Mouse (Mus musculus): Measurements from ENCODE around the gene Sh3bp5l.
"Not testable (repeated sequence)": the region's sequence is repeated elsewhere in the genome, so short reads cannot be mapped to it uniquely, and the experiment has no call there.

Sh3bp5l gene

DNA sequence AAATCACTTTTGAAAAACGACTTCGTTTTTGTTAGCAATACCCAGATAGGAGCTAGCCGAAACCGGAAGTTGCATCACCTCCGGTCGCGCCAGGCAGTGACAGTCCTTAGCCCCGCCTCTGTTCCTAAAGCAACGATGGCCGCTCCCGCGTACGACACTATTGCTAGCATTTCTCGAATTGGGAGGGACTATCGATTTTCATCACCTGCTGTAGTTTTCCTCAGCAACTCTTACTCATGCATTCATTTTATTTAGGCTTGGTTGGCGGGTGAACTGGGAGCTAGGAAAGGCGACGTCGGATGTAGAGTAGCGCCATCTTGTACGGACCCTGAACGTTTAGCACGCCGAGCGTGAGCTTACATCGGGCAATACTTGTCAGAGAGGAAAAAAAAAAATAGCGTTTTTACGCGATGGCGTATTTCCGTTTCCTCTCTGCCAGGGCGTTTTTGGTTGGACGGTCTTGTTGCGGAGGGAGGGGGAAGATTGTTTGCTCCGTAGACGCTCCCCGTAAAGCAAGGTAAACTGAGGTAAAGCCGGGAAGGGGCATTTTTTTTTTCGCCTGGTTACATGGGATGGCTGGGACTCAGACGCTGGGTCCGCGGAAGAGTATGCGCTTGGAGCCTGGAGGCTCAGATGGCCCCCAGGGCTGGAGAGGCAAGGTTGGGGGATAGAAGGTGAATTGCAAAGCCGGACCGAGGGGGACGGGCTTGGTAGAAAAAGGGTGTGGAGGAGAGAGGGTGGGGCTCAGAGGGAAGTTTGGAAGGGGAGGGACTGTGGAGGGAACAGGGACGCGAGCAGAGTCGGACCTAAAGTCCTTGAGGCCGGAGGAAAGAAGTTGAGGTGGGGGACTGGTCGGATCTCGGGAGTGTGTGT lies at the start of gene Sh3bp5l, which contains the start of gene Zfp672:
TSS of gene Sh3bp5l (plus strand) at position 449 of the 873 bp plus-strand sequence.
TSS of gene Zfp672 (minus strand) at position 64 of the 873 bp plus-strand sequence.
- peak; percentile 87 for DNase-seq (ENCODE audit: low read depth, low spot score)

DNA sequence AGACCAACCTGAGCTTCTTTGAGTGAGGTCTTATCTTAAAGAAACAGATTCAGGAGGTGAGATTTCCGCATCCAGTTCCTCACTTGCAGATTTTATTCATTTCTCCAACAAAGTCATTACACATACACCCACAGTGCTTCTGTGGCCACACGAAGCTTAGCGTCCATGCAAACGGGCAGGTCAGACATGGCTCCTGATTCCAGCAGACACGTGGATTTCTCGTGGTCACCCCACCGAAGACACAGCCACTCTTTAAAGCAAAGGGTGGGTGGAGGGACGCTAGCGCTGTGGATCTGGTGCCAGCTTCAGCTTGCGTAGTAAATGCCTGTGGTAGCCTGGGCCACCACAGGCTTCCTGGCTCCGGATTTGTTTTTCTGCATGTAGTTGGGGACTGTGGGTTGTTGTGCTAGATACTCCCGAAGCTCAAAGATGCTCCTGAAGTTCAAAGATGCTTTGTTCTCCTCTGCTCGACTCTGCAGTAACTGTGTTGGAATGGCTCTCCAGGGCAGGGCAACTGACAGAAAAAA lies 48.5 kb upstream of the Sh3bp5l start:
- DNase-seq (ENCODE audit: low read depth, low spot score), result no peak

DNA sequence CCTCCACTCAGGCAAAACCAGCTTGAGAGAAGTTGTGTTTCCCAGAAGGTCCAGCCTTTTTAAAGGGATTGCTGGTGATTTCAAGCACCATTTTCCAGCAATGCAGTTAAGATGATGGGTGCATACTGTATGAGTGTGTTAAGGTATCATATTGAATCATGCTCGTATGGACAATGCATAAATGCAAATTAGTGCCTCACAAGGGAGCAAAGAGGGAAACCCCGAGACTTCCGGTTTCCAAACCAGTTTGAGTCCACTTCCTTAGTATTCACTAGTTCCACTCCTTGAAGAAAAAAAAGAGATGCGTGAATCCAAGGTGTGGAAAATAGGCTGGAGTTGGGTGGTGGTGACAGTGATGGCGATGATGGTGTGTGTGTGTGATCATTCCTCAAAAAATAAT lies 48.0 kb upstream of the Sh3bp5l start:
- no peak for DNase-seq (ENCODE audit: low read depth, low spot score)

DNA sequence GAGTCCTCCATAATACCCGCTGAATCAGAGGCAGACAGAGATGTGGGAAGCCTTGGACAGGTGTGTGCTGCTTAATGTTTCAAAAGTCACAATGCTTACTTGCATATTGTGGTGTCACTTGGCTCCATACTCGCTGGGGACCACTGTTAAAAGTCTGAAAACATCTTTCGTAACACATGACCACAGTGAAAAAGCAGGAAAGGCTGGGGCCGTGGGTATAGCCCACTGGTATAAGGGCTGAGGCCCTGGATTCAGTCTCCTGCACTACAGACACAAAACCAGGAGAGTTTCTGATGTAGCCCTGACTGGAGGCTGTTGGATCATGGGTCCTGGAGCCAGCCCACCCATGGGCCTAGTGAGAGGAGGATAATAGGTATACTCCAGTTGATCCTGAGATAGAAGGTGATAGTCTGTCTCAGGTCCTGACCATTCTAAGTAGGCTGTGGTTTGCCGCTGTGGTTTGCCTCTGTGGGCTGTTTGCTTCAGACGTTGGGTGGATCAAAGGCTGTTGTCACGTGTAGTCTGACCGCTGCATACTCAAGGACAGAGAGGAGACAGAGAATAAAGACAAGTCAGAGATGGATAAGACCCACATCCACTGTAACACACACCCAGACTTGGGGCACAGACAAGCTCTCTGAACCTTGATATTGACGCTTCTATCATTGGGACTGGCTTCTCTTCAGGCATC lies 40.4 kb upstream of the Sh3bp5l start:
- no peak for DNase-seq (ENCODE audit: low read depth, low spot score)

DNA sequence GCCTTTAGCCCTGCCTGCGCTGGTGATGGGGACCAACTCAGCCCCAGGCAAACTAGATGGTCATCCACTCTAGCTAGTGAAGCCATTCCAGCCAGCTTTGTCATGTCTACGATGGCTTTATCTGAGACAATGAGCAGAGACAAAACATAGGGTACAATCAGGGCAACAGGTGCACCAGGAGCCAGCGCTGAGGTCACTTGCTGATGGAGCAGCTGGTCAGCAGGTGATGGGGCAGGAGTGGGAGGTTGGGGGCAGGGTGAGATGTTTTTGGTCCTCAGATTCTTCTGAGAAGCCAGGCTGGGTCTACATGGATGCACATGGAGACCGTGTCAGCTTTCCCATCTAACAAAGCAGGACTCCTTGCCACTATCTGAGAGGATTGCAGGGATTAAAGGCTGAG lies 39.7 kb upstream of the Sh3bp5l start:
- DNase-seq (ENCODE audit: low read depth, low spot score), result no peak

DNA sequence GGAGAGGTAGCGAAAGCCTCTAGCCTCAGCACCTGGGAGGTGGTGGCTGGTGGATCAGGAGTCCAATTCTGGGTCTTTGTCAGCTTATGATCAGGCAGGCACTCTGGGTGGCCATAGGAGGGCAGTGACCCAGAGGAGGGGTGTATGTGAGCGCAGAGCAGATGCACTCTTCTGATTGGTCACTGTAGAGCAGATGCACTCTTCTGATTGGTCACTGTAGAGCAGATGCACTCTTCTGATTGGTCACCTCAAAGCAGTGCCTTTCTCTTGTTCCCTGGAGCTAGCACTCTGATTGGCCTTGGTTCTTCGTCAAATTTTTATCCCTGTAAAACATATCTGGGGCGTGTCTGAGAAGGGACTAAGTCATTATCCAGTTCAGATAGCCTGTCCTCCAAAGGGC lies 37.7 kb upstream of the Sh3bp5l start:
- no peak for DNase-seq (ENCODE audit: low read depth, low spot score)

DNA sequence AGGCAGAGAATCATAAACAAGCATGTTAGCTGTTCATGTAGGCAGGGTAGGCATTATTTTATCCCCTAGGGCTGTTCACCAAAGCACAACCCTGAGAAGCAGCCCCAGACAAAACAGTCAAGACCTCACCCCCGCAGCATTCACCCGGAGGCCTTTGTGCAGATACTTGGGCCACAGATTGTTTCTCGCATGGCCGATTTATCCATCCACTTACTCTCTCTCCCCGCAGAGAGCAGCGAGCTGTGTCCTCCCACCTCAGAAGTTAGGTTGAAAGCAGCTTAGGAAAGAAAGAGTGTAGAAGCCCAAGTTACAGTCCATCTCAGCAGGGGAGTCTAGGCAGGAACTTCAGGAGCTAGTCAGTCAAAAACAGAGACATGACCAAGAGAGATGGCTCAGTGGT lies 33.1 kb upstream of the Sh3bp5l start:
- DNase-seq (ENCODE audit: low read depth, low spot score), result no peak

DNA sequence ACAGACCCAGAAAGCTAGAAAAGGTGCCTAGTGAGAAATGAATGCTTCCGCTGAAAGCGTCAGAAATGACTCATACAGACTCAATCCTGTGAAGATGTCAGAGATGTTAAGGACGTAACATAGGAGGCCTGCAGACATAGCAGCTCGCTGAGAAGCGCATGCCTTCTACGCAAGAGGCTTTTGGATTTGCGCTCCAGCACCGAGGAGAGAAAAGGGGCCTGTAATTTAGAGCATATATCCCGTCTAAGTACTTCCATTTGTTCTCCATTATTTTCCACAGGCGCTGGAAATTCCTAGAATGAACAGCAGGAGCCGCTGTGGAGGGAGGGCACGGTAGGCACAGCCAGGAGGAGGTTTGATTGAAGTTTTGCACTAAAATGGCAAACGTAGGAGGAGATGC lies 29.5 kb upstream of the Sh3bp5l start:
- peak; percentile 53 for DNase-seq (ENCODE audit: low read depth, low spot score)

DNA sequence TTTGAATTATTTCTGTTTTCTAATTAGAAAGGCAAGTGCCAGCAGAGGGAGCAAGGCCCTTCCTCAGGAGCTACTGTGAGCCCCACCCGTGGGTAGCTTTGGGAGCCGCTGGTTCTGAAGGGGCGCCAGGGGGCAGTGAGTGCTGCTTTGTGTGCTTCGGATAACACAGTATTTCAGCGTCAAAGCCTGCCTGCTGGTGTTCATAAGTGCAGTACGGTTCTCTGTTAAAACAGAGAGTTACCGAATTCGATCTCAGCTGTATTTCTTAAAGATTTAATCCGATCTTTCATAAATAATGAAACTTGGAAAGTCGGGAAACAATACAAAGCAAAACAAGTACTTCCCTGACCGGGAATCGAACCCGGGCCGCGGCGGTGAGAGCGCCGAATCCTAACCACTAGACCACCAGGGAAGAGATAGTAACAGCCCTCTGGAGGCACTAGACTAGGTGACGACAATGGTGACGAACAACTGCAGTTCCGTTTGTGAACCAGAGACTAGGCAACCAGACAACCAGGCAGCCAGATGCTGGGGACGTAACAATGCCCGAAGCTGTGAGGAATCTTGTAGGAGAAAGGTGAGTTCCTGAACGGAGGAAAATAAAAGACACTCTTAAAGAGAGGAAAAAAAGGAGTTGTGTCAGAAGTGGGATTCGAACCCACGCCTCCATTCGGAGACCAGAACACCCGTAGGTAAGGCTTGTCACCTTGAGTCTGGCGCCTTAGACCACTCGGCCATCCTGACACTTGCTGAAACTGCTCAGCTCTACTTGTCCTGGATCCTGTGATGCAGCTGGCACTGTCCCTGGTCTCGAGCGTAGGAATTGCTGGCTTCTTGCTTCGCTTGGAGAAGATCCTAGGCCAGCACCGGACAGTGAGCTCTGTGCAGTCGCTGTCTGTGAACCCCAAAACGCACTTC lies 28.4 kb upstream of the Sh3bp5l start:
- peak; percentile 91 for DNase-seq (ENCODE audit: low read depth, low spot score)

DNA sequence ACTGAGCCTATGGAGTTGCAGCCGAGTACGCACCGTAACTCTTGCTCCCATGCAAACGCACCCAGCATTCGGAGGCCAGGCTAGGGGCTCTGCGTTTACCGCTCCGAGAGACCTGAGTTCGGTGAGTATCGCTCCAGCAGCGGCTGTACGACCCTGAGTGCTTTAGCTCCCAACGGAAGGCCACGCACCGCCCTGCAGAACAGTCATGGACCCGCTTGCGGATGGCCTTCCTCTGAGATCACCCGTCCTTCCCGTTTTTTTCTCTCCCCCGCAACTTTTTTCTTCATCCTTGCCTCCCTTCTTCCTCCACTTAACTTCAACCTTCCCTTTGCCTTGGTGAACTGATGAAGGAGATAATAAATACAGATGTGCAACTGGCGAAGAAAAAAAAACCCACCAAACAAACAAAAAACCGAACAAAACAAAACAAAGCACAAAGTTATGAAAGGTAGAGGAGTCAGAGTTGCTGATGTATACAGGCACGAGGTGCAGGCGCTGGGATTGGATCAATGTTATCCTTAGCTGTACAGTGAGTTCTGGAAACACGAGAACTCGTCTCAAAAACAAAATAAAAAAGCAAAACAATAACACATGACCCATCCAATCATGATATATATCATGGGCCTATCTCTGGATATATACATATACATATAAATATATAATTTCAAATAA lies 27.6 kb upstream of the Sh3bp5l start:
- DNase-seq (ENCODE audit: low read depth, low spot score), result no peak

DNA sequence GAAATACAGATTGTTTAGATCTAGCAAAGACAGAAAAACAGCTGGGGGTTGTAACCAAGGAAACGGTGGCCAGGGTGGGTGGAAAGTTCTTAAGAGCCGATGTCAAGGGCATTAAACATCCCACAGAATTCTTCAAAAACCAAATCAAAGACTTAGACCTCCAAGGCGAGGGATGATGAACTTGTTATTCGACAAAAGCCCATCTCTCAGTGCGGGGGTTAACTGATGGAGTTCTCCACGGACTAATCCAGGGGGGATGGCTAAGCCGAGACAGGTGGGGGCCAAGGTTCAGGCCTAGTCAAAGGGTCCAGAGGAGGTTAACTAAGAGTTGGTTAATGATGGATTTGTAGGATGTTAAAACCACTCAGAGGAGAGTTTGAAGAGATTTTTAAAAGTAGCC lies 26.9 kb upstream of the Sh3bp5l start:
- no peak for DNase-seq (ENCODE audit: low read depth, low spot score)

DNA sequence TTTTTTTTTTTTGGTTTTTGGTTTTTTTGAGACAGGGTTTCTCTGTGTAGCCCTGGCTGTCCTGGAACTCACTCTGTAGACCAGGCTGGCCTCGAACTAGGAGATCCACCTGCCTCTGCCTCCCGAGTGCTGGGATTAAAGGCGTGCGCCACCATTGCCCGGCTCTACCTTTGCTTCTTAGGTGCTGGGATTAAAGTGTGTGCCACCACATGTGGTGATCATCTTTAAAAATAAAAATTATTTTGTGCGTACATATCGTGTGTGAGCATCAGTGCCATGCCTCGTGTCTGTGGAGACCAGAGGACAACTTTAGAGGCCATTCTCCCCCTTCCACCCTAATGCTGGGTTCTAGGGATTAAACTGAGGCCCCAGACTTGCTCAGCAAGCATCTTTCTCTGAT lies 25.2 kb upstream of the Sh3bp5l start:
- DNase-seq (ENCODE audit: low read depth, low spot score), result not testable (repeated sequence)

DNA sequence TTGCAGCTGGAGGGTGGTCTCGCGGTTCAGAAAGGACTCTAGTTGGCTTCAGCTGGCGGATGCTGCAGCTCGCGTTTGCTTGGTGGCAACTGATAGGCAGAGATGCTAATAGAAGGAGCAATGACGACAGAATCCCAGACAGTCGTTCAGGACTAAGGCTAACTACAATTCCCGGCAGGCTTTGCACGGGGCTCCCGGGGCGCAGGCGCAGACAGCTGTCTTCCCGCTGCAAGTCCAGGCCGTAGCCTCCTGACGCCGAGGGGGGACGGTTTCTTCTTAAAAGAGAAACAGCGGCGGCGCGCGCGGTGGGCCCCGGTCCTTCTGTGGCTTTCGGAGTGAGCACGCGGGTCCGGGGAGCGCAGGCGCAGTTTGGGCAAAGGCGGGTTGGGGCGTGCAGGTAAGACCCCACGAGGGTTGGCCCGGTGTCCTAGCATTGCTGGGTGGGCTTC lies 23.6 kb upstream of the Sh3bp5l start, which contains the start of gene Zfp692:
TSS of gene Zfp692 (plus strand) at position 210 of the 449 bp plus-strand sequence.
- peak; percentile 75 for DNase-seq (ENCODE audit: low read depth, low spot score)

DNA sequence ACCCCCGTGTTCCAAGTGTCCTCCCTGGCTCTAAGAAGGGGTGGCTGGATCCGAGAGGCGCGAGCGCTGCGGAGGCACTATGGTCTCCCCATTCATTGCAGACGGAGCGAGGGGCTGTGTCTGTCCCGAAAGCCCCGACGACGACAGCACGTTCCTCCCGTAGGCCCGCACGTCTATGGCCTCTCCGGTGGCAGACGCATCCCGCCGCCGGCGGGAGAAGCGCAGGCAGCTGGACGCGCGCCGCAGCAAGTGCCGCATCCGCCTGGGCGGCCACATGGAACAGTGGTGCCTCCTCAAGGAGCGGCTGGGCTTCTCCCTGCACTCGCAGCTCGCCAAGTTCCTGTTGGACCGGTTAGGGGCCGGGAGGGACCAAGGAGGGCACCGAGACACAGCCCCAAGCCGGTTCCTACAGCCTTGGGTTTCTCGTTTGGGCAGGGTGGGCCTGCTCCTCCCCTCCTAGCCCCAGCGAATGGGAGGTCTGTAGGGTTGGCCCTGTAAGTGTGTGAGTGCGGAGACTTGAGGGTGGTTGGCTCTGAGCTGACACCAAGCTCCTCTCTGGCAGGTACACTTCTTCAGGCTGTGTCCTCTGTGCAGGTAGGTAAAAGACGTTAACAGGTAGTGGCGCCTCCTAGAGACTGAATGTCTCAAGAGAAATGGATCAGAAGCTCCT lies 23.0 kb upstream of the Sh3bp5l start:
- DNase-seq (ENCODE audit: low read depth, low spot score), result no peak

DNA sequence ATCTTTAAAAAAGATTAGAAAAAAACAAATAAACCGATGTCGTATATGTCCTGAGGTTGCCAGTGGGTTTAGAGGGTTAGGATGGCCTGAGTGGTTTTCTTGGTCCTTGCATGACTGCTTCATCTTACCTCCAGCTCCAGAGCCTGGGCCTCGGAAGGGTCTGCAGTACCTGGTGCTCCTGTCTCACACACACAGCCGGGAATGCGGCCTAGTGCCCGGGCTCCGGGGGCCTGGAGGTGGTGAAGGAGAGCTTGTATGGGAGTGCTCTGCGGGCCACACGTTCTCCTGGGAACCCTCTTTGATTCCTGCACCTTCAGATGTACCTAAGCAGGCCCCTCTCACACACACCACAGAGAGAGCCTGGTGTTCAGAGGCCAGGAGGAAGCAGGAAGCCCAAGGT lies 21.9 kb upstream of the Sh3bp5l start:
- no peak for DNase-seq (ENCODE audit: low read depth, low spot score)

DNA sequence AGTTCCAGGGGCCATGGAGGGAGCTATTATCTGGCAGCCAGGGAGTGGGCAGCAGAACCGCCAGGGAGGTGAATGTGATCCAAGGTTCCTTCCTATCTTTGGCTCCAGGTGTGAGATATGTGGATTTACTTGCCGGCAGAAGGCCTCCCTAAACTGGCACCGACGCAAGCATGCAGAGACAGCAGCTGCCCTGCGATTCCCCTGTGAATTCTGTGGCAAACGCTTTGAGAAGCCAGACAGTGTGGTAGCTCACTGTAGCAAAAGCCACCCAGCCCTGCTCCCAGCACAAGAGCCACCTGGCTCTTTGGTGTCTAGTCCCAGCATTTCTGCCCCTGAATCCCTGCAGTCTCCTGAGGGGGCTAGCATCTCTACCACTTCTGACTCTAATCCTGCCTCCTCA lies 16.5 kb upstream of the Sh3bp5l start:
- DNase-seq (ENCODE audit: low read depth, low spot score), result no peak

DNA sequence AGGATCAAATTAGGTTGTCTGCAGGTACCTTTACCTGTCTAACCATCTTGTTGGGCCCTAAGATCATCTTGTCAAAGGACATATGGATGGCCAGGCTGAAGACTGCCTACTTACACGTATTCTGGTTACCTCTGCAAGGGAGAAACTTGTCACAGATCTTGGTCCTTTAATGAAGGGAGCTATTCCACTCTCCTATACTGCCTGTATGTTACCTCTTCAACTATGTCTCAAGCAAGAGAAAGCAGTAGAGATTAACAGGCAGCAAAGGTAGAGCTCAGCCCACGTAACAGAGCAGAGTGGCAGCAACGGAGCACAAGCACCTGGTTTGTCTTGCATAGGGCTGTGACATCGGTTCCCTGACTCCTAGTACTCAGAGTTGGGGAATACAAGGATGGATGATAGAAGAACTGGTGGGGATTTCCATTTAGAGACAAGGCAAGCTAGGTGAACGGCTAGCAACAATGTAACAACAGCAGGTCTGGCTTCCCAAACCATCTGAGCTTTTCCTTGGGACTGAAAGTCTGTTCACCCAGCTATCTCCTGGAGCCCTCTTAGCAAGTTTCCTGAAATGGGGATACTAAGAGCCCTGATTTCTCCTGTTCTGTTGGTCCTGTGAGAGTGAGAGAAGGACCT lies 14.9 kb upstream of the Sh3bp5l start:
- DNase-seq (ENCODE audit: low read depth, low spot score), result no peak

DNA sequence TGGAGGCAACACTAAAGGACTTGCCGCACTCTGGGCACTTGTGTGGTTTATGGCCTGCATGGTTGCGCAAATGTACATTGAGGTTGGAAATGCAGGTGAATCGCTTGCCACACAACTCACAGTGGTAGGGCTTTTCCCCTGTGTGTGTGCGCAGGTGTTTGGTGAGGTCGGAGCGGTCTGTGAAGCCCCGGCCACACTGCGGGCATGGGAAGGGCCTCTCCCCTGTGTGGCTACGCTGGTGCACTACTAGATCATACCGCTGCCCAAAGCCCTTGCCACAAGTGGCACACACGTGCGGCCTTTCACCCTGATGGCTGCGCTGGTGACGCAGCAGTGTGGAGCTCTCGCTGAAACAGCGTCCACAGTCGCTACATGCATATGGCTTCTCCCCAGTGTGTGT lies 14.2 kb upstream of the Sh3bp5l start:
- no peak for DNase-seq (ENCODE audit: low read depth, low spot score)

DNA sequence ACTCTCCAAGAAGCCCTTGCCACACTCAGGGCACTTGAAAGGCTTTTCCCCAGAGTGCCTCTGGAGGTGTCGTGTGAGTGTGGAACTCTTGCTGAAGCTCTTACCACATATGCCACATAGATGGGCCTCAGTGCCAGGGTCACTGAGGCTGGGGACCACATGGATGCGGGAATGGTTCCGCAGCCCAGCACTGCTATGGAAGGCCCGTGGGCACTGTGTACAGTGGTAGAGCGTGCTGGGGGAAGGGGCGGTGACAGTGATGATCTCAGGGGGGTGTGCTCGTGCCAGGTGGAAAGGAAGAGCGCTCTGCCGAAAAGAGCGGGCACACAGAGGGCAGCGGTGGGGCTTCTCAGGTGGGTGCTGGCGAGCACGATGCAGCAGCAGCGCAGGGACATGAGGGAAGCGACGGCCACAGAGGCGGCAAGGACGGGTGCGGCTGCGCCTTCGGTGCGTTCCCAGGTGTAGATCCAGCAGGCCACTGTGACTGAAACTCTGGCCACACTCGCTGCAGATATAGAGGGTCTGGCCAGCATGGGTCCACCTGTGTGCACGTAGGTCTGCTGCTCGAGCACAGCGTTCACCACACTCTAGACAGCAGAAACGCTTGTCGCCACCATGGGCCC lies 13.6 kb upstream of the Sh3bp5l start:
- no peak for DNase-seq (ENCODE audit: low read depth, low spot score)

Data from c-Kit-negative CD71-positive TER-119-positive erythroid progenitor cells, embryonic 14.5 days (primary cell).